Mouse (Mus musculus) heart, adult 2 months (tissue): ENCODE measurements around the gene Bmp2k.

Experiments used
- CTCF ChIP-seq: fragments of 200-600 bp; IDR thresholded peaks from 2 replicates; pipeline ENCODE4 v1.8.1; 2022; ENCODE audit warnings: antibody characterized with exemption, mild to moderate bottlenecking, moderate library complexity
- EP300 ChIP-seq: fragments of 200-500 bp; IDR thresholded peaks from 2 replicates; pipeline ENCODE4 v1.6.1; 2011; ENCODE audit warnings: low read depth, low read length, control low read depth; ENCODE audit not compliant: insufficient read depth
- POLR2A ChIP-seq: fragments of 200-500 bp; IDR thresholded peaks from 2 replicates; pipeline ENCODE4 v1.6.1; 2011; ENCODE audit warnings: mild to moderate bottlenecking, low read depth, low read length, control low read depth; ENCODE audit not compliant: insufficient read depth

- TF ChIP-seq CTCF (no peak), POLR2A (no peak), EP300 (no peak)
Measured at GRCm38 (mm10) chr5:97054166-97054565, 56.7 kb downstream of the Bmp2k start.
